Mouse (Mus musculus) liver, embryonic 16.5 days (tissue): ENCODE measurements around the gene B4galt1. TPM values are rescaled to one million over a fixed set of nuclear protein-coding genes. Genes with fewer than 3 reads are reported as not detected.
"Not testable (repeated sequence)": the region's sequence is repeated elsewhere in the genome, so short reads cannot be mapped to it uniquely, and the experiment has no call there.

Source experiments
- ATAC-seq: fragments of 200-750 bp; cut with Nextera tagmentation; 2 replicates; pipeline ENCODE4 v1.8.0; 2017; ENCODE audit warnings: low read depth, mild to moderate bottlenecking, moderate number of reproducible peaks, moderate library complexity
- H3K27ac ChIP-seq: fragments of 300-500 bp; sonication (generic); 2 replicates; pipeline ENCODE4 v1.5.1; 2014; ENCODE audit warnings: mild to moderate bottlenecking, low read length
- H3K27me3 ChIP-seq: fragments of 300-500 bp; sonication (generic); 2 replicates; pipeline ENCODE4 v1.6.1; 2014; ENCODE audit warnings: low read depth, low read length, mixed read lengths; ENCODE audit not compliant: control insufficient read depth, insufficient read depth
- H3K36me3 ChIP-seq: fragments of 300-500 bp; sonication (generic); 2 replicates; pipeline ENCODE4 v1.6.1; 2014; ENCODE audit warnings: mild to moderate bottlenecking; ENCODE audit not compliant: control insufficient read depth, insufficient read depth
- H3K4me1 ChIP-seq: fragments of 300-500 bp; sonication (generic); 2 replicates; pipeline ENCODE4 v1.6.1; 2014; ENCODE audit warnings: low read depth, low read length, mixed read lengths; ENCODE audit not compliant: control insufficient read depth
- H3K4me2 ChIP-seq: fragments of 300-500 bp; sonication (generic); 2 replicates; pipeline ENCODE4 v1.6.1; 2014; ENCODE audit warnings: low read depth, low read length, mixed read lengths
- H3K4me3 ChIP-seq: fragments of 300-500 bp; sonication (generic); 2 replicates; pipeline ENCODE4 v1.5.1; 2014; ENCODE audit warnings: low read depth, mild to moderate bottlenecking, low read length
- H3K9ac ChIP-seq: fragments of 300-500 bp; sonication (generic); 2 replicates; pipeline ENCODE4 v1.6.1; 2014; ENCODE audit warnings: low read depth, low read length
- H3K9me3 ChIP-seq: fragments of 300-500 bp; sonication (generic); replicated peaks from 2 replicates; pipeline ENCODE4 v1.6.1; 2016; ENCODE audit warnings: low read length; ENCODE audit not compliant: control insufficient read depth
- WGBS: fragments of 180-500 bp; shearing (Covaris S2); extraction: QIAGEN DNeasy Blood & Tissue Kit; methylation state at CpG from one replicate; pipeline ENCODE4 v1.1.7; 2014; ENCODE audit not compliant: insufficient replicate concordance; 5-methylcytosine and 5-hydroxymethylcytosine counted together
- polyA plus RNA-seq: library from polyadenylated mRNA; unstranded; fragments of >200 nt; fragmentation: Nextera tagmentation; extraction: Ambion mirVana; gene quantifications from 2 replicates; pipeline ENCODE4 v1.2.1, GENCODE M21; 2015

Gene B4galt1
- polyA plus RNA-seq, 1 experiment from 2014 or later = 32.6 TPM

- H3K4me3 ChIP-seq = no peak overlapping the region
- WGBS = 78% methylated on average over 1 of the region's 1 CpGs
- H3K9me3 ChIP-seq = no peaks in the 10 kb centered on the region
- H3K27ac ChIP-seq = no peak overlapping the region
- H3K4me2 ChIP-seq = no peak overlapping the region
- H3K36me3 ChIP-seq = peaks cover 52% of the 10 kb centered on the region
- no peak for ATAC-seq
- peaks cover 13% of the 10 kb centered on the region for H3K4me1 ChIP-seq
- H3K27me3 ChIP-seq = no peaks in the 10 kb centered on the region
- H3K9ac ChIP-seq = no peak overlapping the region
Measured at GRCm38 (mm10) chr4:40812891-40813290, 40.9 kb downstream of the B4galt1 start.

DNA sequence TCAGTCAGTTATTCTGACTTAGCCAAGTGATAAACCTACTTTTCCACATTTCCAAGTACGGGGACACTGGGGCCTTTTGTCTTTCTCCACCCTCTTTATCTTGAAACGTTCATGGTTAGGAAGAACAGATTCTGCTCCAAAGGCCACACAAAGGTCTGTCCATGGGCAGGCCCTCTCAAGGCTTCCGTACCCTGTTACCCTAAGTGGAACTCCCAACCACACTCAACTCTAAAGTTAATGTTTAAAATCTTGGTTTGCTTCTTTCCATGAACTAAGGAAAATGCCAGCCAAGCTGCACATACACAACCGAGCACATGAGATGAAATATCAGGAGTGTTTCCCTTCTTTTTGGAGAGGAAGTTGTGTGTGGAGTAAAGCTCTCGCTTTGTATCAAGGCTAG is 43.3 kb downstream of the B4galt1 start:
- no peak for ATAC-seq
- WGBS = 63% methylated on average over 5 of the region's 5 CpGs
- Histone ChIP-seq H3K4me1 (peaks cover 2% of the 10 kb centered on the region; the same call in 1 of the 2 replicates), H3K4me3 (no peak overlapping the region), H3K9me3 (no peaks in the 10 kb centered on the region), H3K4me2 (no peak overlapping the region), H3K36me3 (peaks cover 59% of the 10 kb centered on the region), H3K27me3 (no peaks in the 10 kb centered on the region), H3K27ac (no peak overlapping the region), H3K9ac (no peak overlapping the region)

DNA sequence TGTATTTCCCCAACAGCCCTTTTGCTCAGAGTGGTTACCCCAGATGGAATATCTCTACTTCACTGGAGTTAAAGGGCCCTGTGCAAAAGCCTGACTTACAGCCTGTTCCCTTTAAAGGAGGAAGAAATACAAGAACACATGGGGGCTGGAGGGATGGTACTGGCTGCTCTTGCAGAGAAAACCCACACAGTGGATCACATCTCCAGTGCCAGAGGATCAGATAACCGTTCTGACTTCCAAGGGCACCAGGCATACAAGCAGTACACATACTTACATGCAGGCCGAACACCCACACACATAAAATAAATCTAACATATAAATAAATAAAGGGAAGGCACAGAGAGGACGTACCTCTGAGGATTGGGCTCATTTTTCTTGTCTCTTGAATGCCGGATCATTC is 46.4 kb downstream of the B4galt1 start:
- Histone ChIP-seq H3K9me3 (no peaks in the 10 kb centered on the region), H3K4me1 (no peaks in the 10 kb centered on the region), H3K27ac (no peak overlapping the region), H3K36me3 (peaks cover 57% of the 10 kb centered on the region), H3K27me3 (no peaks in the 10 kb centered on the region), H3K4me3 (no peak overlapping the region), H3K9ac (no peak overlapping the region), H3K4me2 (no peak overlapping the region)
- no peak for ATAC-seq
- 88% methylated on average over 4 of the region's 4 CpGs for WGBS

- 86% methylated on average over 8 of the region's 8 CpGs for WGBS
- no peak for ATAC-seq
- no peak overlapping the region for H3K9ac ChIP-seq
- H3K4me1 ChIP-seq = no peaks in the 10 kb centered on the region
- no peak overlapping the region for H3K4me3 ChIP-seq
- H3K4me2 ChIP-seq = no peak overlapping the region
- no peaks in the 10 kb centered on the region for H3K27me3 ChIP-seq
- peaks cover 41% of the 10 kb centered on the region for H3K36me3 ChIP-seq
- H3K9me3 ChIP-seq = no peaks in the 10 kb centered on the region
- H3K27ac ChIP-seq = no peak overlapping the region
Measured at GRCm38 (mm10) chr4:40805401-40805800, 48.4 kb downstream of the B4galt1 start.

DNA sequence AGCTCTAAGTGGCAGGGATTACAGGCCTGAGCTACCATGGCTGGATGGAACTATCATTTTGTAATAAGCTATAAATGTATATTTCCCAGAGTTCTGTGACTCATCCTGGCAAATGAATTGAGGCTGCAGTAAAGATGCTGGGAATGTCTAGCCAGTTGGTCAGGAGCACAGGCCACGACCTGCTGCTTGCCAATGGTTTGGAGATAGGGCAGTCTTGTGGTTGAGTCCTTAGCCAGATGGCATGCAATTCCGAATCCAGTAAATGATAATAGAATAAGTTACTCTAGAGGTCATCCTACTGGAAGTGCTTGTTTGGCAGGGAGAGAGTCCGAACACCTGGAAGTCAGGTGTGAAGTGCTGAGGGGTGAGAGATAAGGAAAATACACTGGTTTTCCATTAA is 51.0 kb downstream of the B4galt1 start:
- Histone ChIP-seq H3K9me3 (no peaks in the 10 kb centered on the region), H3K9ac (no peak overlapping the region), H3K27ac (no peak overlapping the region), H3K4me2 (no peak overlapping the region), H3K27me3 (no peaks in the 10 kb centered on the region), H3K4me1 (no peaks in the 10 kb centered on the region), H3K36me3 (peaks cover 33% of the 10 kb centered on the region), H3K4me3 (no peak overlapping the region)
- WGBS = 79% methylated on average over 3 of the region's 3 CpGs
- no peak for ATAC-seq

- no peak for ATAC-seq
- Histone ChIP-seq H3K36me3 (peaks cover 24% of the 10 kb centered on the region), H3K4me2 (no peak overlapping the region), H3K9ac (no peak overlapping the region), H3K4me3 (no peak overlapping the region), H3K9me3 (no peaks in the 10 kb centered on the region), H3K27me3 (no peaks in the 10 kb centered on the region), H3K4me1 (no peaks in the 10 kb centered on the region), H3K27ac (no peak overlapping the region)
- 83% methylated on average over 4 of the region's 4 CpGs for WGBS
Measured at GRCm38 (mm10) chr4:40801908-40802307, 51.9 kb downstream of the B4galt1 start.

DNA sequence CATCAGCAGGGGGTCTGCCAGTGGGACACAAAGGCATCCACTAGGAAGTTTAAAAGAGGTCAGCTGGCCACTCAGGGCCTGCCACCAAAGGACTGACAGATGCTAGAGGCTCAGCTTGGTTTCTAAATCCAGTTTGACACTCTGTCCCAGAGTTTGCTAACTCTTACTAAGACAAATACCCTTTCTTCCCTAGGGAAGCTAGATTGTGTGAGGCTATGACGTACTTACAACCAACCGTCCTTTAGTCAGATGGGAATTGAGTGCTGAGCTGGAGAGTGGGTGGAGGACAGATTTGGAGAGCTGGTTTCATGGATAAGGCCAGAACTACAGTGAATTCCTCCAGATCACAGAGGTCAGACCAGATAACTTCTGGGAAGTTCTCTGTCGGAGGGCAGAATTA is 52.9 kb downstream of the B4galt1 start:
- 55% methylated on average over 3 of the region's 3 CpGs for WGBS
- Histone ChIP-seq H3K4me2 (no peak overlapping the region), H3K27ac (no peak overlapping the region), H3K36me3 (peaks cover 16% of the 10 kb centered on the region), H3K9me3 (no peaks in the 10 kb centered on the region), H3K27me3 (no peaks in the 10 kb centered on the region), H3K9ac (no peak overlapping the region), H3K4me1 (no peaks in the 10 kb centered on the region), H3K4me3 (no peak overlapping the region)
- ATAC-seq = no peak

- not testable (repeated sequence) for H3K4me3 ChIP-seq, H3K9me3 ChIP-seq, H3K4me2 ChIP-seq, H3K27me3 ChIP-seq, H3K27ac ChIP-seq, H3K36me3 ChIP-seq, H3K9ac ChIP-seq, H3K4me1 ChIP-seq, ATAC-seq
- WGBS = 14% methylated on average over 1 of the region's 2 CpGs
Measured at GRCm38 (mm10) chr4:40798833-40799555, 54.8 kb downstream of the B4galt1 start.

DNA sequence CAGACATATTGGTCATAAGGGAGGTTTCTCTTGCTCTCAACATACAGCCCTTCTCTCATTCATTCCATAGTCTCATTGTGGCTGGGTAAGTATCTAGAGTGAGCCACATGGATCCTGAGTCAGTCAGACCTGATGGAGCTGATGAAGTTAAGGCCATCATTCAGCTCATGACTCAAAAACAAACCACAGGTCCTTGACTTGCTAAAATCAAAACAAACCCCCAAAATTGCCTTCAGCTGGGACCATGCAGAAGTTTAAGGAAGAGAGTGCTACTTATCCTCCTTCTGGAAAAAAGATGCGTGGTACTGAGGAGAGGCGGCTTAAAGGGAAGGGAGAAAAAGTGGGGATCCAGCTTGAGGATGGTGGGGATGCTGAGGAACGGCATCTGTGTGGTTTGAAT is 58.0 kb downstream of the B4galt1 start:
- no peak overlapping the region for H3K9ac ChIP-seq
- ATAC-seq = no peak
- WGBS = 88% methylated on average over 3 of the region's 3 CpGs

More for the DNA sequence above, 58.0 kb downstream of the B4galt1 start:
- Histone ChIP-seq H3K4me2 (no peak overlapping the region), H3K27ac (no peak overlapping the region), H3K36me3 (no peaks in the 10 kb centered on the region), H3K9me3 (no peaks in the 10 kb centered on the region), H3K4me1 (no peaks in the 10 kb centered on the region), H3K27me3 (no peaks in the 10 kb centered on the region), H3K4me3 (no peak overlapping the region)
